Mouse (Mus musculus) liver, adult 2 months (tissue): ENCODE data around the gene Prickle2.

Experiments used
- CTCF ChIP-seq: fragments of 200-500 bp; IDR thresholded peaks from 2 replicates; pipeline ENCODE4 v1.5.1; 2011; ENCODE audit warnings: low read depth, low read length, control low read depth
- POLR2A ChIP-seq: fragments of 200-500 bp; IDR thresholded peaks from 2 replicates; pipeline ENCODE4 v1.6.1; 2011; ENCODE audit warnings: low read length, control low read depth; ENCODE audit not compliant: insufficient read depth; ENCODE audit errors: extremely low read depth

- TF ChIP-seq CTCF = no peak
- no peak for TF ChIP-seq POLR2A
Observed at GRCm38 (mm10) chr6:92706145-92706466, at the start of gene Prickle2.
